Mouse (Mus musculus) kidney, adult 9 months (tissue): ENCODE measurements around the gene Kif5a.
"Not testable (repeated sequence)": the region's sequence is repeated elsewhere in the genome, so short reads cannot be mapped to it uniquely, and the experiment has no call there.

Experiments used
- DNase-seq: peaks from one replicate; pipeline ENCODE4 v3.0.0; 2022

Gene Kif5a

DNA sequence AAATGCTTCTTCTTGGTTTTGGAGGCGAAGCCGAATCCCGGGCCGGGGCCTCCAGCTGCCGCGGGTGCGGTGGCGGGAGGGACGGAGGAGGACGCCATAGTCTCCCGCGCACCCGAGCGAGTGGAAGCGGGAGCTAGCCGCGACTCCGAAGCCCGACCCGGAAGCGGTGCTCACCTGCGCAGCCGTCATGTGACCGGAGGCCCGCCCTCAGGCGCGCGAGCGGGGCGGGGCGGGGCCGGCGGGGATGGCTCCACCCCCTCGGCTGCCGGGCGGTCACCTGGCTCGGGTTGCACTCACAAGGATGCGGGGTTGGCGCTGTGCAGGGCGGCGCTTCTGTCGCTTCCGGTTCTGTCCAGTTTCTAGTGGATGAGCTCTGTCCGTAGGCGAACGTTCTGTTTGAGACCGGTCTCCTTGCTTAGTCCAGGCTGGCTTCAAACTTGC lies 51.7 kb downstream of the Kif5a start, which contains the start of gene Pip4k2c:
Pip4k2c (minus strand) TSS at position 172 of the 441 bp plus-strand sequence.
- peak; percentile 97 for DNase-seq

DNA sequence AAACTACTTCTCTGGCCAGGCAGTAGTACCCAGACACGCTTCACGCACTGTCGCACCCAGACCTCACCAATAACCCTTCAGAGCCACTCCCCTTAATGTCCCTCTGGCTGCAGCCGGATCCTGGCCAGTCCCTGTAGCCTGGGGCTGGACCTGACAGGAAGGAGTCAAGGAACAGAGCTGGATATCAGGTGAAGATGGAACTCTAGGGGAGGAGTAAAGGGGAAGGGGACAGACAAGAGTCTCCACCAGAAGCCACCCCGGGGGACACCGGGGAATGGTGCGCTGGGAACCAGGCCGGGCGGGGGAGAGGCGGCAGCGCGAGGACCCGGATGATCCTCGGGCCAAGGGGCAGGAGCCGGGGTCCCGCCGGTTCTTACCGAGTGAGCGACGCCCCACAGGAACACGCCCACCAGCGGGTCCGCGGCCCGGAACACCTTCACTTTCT lies 52.2 kb downstream of the Kif5a start:
- peak; percentile 91 for DNase-seq

DNA sequence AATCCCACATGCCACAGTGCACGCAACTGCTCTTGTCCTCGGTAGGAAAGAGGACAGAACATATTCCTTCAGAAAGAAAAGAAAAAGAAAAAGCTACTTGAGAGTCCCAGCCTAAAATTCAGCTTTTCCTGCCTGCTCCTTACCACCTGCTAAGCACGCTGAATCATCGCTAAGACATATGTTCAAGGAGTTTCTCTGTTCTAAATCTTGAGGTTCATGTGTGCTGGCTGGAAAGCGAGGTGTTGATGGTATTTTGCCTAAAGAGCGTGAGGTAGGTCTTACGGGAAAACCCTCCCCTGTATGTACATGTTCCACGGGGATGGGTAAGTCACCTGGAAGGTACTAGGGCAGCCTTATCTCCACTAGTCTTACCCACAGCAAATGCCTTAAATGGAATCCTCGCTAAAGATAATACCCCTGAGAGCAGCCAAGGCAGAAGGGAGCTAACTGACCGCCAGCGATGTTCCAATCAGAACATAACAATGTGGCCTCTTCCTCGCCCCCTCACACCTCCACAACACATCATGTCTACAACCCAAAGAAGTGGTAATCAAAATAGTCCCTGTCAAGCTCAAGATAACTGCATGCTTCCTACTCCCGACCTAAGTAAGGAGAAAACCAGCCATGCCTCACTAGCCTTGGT lies 53.1 kb downstream of the Kif5a start:
- DNase-seq: no peak

DNA sequence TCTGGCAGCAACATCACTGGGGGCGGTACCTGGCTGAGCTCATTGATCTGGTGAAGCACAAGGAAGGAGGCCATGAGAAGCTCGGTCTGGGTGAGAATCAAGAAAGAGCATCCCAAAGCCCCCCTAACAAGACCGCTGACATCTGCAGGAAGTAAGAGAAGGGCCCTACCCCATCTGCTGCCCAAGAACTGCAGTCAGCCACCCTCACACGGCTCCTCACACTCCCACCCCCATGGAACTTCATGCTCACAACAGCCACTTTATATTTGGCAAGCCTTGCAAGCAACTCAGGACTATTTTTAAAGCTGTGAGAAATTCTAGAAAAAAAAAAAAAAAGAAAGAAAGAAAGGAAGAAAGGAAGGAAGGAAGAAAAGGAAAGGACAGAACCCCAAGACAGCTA lies 54.2 kb downstream of the Kif5a start:
- DNase-seq: no peak

DNA sequence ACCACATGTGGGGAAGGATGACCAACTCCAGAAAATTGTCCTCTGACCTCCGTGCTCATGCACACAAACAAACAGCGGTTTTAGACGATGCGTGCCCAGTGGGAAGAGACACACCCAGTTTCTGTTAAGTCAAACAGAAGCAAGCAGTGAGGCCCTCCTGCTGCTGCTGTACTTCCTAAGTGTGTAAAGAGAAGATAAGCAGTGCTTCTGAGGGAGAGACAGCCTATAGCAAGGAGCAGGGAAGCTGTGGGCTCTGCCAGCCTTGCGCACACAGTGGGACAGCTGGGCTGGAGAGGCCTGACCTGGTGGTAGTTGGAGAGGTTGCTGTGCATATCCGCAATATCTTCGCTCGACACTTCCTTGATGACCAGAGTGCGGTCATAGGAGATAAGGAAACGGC lies 57.8 kb downstream of the Kif5a start:
- no peak for DNase-seq

DNA sequence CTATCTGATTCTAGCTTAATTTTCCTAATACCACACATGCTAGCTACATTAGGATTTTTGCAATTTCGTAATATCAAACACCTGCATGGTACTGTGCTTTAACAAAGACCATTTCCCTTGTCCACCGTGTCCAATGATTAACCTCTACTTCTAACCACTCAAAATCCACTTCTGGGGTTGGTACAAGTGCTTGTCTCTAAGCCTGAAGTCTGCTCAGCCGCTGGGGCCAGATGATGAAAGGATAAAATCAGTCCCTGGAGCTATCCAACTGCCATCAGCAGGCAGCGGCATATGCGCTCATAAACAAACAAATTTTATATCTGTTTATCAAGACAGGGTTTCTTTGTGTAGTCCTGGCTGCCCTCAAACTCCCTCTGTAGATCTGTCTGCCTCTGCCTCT lies 58.6 kb downstream of the Kif5a start:
- DNase-seq: no peak

DNA sequence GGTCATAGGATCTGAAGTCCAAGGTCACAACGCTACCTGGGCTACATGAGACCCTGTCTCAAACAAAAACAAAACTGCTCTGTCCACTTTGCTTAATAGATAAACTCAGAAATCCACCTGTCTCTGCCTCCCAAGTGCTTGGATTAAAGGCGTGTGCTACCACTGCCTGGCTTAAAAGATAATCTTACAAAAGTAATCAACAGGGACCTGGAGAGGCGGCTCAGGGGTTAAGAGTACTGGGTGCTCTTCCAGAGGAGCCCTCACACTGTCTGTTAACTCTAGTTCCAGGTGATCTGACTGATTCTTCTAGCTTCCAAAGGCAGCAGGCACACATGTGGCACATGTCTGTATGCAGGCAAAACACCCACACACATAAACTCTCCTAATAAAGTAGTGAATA lies 60.0 kb downstream of the Kif5a start:
- DNase-seq: no peak

DNA sequence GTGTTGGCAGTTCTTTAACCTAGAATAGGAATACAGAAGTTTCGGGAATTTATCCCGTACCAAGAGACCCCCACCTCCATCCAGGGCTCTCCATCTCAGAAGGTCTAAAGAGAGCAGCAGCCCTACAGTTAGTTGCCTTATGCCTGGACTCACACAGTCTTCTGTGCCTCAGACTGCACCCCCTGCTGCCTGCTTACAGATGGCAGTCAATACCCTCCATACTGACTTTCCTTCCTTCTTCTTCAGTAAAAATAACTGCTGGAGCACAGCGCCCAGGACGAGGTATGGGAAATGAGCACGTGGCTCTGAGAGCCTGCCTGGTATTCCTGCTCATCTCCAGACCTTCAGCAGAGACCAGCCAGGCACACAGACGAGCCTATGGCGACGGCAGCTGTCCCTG lies 62.9 kb downstream of the Kif5a start:
- DNase-seq: no peak

DNA sequence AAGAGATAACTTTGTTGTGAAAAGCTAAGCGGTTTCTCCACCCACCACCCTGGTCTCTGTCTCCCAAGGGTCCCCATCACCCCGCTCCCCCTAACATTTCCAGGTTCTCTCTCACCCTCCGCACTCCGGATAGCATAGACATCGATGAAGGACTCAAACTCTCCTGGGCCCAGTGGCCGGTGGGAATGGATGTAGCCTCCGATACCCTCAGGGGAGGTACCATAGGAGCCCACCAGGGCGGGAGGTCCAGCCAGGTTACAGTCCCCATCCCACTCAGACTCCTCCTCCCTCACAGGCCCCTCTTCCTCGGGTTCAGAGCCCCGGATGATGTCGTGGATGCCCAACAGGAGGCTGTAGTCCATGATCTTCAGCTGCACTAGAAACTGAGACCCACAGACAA lies 63.7 kb downstream of the Kif5a start:
- DNase-seq: no peak

DNA sequence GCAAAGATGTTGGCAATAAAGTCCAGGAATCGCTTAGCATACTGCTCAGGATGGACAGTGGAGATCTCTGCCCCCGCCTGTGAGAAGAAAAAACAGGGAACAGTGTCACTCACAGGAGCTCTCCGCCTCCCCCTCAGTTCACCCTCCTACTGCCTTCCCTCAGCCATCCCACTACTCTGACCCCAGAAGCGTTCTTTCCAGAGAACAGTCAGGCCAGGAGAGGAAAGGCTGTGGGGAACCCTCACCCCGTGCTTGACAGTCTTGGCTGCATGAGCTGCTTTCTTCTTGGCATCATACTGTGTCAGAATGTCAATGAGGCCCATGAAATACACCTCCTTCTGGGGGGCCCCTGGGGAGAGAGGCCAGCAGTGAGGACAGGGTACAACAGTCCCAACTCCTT lies 64.1 kb downstream of the Kif5a start:
- no peak for DNase-seq

DNA sequence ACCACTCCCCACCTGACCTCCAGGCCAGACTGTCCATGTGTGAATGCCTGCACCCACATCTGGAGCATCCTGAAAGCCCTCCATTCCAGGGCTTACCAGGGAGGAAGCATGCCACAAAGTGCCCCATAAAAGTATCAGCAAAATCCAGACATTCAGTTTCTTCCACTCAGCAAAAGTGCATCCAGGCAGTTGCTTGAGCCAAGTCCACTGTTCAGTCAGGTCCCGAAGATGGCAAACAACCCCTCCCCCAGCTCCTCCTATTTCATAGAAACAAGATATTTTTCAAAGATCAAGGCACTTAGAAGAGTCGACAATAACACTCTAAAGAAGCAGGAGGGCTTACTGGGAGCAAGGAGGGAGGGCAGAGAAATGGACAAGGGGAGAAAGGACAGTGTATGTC lies 64.7 kb downstream of the Kif5a start:
- DNase-seq: peak; percentile 53

DNA sequence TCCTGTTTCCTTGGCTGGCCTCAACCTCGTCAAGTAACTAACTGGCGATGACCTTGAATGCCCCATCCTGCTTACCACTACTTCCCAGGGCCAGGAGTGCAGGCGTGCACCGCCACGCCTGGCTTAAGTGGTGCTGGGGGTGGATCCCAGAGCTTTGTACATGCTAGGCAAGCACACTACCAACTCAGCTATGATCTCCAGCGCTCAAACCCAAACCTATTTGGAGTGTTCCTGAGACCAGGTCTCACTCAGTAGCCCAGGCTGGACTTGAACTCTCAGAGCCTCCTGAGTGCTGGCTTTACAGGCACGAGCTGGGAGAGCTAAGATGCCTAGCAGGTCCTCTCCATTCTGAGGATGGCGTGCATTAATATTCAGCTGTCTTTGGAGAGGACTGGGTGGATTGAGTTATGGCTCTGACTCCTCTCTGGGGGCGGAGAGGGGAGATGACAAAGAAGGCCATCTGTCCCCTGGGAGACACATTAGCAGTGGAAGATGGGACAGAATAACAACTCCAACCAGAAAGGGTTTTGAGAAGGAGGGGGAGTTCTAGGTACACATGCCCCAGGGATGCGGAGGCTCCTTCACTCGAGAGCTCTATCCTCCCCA lies 65.5 kb downstream of the Kif5a start:
- no peak for DNase-seq

DNA sequence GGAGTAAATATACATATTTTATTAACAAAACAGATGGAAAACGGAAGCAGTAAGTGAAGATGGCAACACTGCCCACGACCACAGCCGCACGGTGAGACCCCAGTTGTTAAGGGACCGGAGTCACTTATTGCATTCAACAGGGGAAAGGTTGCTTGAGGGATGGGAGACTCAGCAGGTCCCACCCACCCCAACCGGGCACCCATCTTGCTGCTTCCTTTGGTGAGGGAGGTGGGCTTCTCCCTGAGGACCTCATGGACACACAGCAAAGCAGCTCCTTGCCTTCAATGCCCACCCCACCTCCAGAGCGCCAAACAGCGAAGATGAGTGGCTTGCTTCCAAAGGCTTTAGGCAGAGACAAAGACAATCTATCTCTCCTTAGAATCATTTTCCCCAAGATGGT lies 66.0 kb downstream of the Kif5a start:
- DNase-seq: no peak

DNA sequence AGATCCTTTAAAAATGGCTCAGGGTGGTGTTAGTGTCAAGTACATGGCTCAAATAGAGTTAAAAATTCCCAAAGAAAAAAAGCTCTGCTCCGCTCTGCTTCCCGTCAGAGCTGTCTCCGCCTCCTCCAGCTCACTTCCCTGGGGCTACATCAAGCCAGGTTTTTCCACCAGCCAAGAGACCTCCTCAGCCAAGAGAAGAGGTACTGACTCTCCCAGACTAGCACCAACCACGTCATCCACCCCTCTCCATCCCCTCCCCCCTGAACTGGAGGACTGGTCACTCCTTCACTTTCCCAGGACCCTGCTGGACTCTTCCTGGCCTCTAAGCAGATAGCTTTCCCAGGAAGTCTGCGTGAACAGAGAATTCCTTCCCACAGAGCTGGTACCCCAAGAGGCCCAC lies 66.8 kb downstream of the Kif5a start:
- DNase-seq: peak; percentile 80

DNA sequence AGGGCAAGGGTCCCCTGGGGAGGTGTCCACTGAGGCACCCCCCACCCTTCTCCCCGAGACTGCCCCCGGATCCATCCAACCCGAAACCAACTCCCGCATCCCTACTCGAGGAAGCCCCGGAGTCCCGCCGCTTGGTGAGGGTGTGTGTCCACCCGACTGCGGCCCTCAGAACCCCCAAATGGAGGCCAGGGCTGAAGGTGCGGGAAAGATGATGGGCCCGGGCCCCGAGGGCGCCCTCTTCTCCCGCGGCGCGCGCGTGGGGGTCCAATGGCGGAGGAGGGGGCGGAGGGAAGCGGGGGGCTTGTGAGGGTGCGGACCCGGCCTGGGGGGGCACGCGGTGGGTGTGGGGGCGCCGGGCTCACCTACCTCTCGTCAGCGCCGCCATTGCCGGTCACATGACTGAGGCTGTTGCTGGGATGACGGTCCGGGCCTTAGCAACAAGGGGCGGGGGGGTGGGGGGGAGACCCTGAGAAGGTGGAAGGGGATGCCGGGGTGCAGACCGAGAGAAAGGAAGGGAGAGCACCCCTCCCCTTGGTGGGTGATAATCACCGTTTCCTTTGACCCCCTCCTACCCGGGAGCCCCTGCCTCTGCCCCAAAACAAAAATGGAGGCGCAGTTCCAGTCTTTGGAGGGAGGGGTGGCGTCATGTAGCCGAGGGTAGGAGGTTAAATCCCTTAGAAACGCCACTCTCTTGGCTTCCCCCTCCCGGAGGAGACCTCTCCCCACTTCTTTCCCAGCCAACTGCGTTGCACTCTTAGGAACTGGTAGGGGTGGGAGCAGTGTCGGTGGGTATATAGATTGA lies 67.6 kb downstream of the Kif5a start, which contains the start of gene Dtx3:
Dtx3 (minus strand) TSS at position 401 of the 802 bp plus-strand sequence.
- peak; percentile 46 for DNase-seq

DNA sequence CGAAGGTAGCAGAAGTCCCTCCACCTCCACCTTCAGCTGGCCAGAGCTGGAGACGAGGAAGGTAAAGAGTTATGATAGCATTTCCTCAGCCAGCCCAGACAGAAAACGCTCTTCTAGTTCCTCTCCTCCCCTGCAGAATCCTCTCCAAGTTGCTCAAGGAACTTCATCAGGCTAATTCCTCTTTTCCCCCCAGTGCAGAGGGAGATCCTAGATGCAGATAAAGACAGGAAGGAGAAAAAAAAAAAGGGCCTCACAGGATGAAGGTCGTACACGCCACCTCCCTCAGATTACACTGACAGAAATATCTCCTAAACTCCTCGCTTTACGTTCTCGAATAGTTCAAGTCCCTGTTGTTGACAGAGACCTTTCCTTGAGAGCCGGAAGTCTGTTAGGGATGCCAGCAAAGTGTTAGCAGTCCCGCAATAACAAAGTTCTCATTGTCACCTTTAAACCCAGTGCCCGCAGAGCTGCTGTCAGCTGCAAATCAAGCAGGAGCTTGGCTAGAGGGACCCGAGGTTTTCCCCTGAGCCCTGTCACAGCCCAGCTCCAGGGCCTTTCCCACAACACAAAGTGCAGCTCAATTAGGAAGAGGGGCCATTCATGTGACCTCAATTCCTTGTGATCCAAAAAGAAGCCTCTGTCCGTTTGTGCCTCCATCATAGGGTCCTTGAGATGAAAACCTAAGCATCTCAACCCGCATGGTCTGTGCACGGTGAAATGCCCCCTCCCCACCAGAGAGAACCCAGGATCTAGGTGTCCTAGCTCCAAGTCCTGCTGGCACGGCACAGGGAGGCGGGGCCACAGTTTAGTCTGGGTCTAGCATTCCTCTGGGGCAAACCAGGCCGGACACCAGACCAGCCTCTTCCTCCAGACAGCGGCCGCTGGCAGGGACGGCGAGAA lies 68.5 kb downstream of the Kif5a start:
- peak; percentile 84 for DNase-seq

DNA sequence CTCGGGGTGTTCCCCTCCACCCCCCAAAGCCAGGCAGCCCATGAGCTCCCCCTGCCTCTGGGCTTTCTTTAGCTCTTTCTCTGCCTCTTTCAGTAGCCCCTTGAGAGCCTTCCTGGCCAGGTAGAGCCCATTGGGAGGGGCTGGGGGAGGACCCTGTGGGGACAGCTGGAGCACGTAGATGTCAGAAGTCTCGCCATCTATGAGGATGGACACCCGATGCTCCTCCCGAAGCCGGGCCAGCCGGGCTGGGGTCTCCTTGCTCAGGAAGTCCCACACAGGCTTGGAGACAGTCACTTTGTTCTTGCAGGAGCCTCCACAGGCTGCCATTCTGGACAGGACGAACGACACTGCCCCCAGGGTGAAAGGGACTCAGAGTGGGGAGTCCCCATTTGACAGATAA lies 70.1 kb downstream of the Kif5a start:
- no peak for DNase-seq

DNA sequence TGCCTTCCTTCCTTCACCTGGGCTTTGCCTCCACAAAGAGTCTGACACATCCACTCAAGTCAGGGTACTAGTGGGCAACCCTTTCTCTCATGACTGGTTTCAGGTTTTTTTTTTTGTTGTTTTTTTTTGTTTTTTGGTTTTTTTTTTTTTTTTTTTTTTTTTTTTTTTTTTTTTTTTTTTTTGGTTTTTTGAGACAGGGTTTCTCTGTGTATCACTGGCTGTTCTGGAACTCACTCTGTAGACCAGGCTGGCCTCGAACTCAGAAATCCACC lies 71.2 kb downstream of the Kif5a start:
- not testable (repeated sequence) for DNase-seq

DNA sequence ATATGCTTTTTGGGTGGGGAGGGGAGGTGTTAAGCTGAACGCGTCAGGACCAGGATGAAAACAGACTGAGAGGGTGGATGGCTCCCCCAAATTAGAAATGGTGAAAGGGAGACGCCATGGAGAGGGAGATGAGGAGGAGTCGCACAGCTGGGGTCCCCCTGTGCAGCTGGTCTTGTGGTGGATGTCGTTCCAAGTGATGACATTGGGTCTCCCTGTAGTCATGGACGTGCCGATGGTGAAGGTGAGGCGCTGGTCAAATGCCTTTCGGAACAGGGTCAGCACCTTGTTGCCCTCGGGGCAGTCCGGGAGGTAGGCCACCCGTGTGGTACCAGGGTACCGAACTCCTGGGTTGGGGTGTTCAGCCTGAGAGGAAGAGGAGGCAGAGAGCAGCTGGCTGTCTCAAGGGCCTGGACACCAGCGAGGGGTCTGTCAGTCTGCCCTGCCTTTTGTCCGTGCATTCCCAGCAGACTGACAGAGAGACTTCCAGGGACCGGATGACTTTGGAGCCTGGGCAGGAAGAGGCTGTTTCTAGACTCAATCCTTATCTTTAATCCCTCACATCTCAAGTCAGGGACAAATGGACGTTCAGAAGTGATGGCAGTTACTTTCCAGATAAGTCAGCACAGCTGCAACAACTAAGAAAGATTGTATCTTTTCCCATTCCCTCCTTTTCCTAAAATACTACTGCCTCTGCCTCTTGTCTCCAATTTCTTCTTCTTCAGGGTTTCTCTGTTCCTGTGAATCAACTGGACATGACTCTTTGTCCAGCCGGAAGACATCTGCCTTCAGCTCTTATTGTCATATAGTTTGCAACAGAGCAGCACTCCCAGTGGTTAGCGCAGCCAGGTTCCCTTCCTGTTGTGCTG lies 71.7 kb downstream of the Kif5a start:
- no peak for DNase-seq

DNA sequence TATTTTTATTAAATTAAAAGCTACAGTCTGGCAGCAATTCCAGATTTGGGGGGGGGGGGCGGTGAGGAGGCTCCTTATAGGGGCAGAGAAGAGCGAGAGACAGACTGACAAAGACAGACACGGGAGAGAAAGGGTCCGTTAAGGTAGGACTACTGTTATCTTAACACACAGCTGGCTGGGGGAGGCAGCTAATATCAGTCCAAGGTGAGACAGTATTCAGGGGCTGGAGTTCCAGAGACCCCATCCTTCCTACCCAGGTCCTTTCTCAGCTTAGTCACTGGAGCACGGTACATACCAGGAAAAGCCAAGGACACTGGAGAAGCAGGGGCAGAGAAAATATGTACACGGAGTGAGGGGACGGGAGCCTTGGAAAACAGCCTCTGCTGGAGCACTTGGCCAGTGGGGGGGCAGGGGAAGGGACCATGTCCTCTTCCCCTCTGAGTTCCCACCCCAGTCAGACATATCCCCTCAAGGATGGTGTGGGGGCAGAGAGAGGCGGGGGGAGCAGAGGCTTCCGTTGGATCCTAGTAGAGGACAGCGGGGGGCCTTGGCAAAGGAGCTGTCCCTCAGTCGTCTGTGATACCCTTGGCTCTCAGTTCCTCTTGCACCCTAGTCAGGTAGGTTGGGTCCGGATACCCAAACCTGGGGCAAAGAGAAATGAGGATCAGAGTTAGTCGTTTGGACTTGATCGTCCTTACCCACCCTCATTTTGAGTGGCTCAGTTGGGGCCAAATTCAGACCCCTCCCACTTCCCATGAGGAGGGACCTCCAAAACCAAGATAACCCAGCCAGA lies 72.6 kb downstream of the Kif5a start:
- DNase-seq: no peak
